In the genomic region with DNA sequence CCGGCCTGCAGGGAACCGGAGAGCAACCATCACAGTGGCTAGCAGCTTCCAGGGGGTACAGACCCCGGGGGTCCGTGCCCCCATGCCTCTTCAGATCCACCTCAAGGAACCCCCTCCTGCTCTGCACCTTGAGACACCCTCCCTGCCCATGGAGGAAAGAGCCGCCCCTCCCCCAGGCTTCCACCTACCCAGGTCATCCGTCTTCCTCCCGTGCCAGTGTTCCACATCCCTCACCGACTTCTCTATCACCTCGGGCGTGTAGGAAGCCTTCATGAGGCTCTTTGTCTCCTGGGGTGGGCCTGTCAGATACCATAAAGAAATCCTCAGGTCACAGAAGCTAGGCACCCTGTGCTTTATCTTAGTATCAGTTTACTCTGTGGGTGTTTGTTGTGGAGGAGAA, we compare ENCODE assay signal across 22 mouse cellular contexts. TPM values are rescaled to one million over a fixed set of nuclear protein-coding genes. Genes with fewer than 3 reads are reported as not detected.
"Had no signal": no experiment of that assay in that cellular context is flagged by ENCODE, and none has a peak within 500 bp of the region (broad histone marks: within the 10 kb centered on the region; RNA-seq: fewer than 3 reads in every experiment).

No protein-coding gene starts in this region.

- H3K27ac ChIP-seq: neural tube, embryonic 12.5 days; neural tube, embryonic 13.5 days; neural tube, embryonic 15.5 days; stomach, embryonic 15.5 days had no signal

- DNase-seq: retina, postnatal 1 day; right cerebral cortex, adult 18-20 months; right cerebral cortex, postnatal 14 days; right cerebral cortex, postnatal 25 days; right cerebral cortex, postnatal 4 days; spleen, adult 18-20 months; thymus, adult 2 months; thymus, postnatal 14 days; thymus, postnatal 25 days; thymus, postnatal 36 days; thymus, postnatal 4 days had no signal

- H3K27me3 ChIP-seq: neural tube, embryonic 12.5 days; neural tube, embryonic 15.5 days; stomach, embryonic 15.5 days had no signal

- H3K4me3 ChIP-seq: neural tube, embryonic 12.5 days; neural tube, embryonic 13.5 days; neural tube, embryonic 15.5 days; stomach, embryonic 15.5 days had no signal

- H3K4me1 ChIP-seq: neural tube, embryonic 12.5 days; neural tube, embryonic 13.5 days; stomach, embryonic 15.5 days had no signal

- H3K9me3 ChIP-seq: neural tube, embryonic 12.5 days; neural tube, embryonic 13.5 days; neural tube, embryonic 15.5 days; stomach, embryonic 15.5 days had no signal

- H3K4me2 ChIP-seq: neural tube, embryonic 12.5 days; neural tube, embryonic 13.5 days; neural tube, embryonic 15.5 days; stomach, embryonic 15.5 days had no signal

- H3K36me3 ChIP-seq: neural tube, embryonic 12.5 days; neural tube, embryonic 13.5 days; neural tube, embryonic 15.5 days; stomach, embryonic 15.5 days had no signal

- H3K9ac ChIP-seq: neural tube, embryonic 12.5 days; neural tube, embryonic 13.5 days; neural tube, embryonic 15.5 days; stomach, embryonic 15.5 days had no signal

RNA-seq across cellular contexts. Expression of a gene that starts 17.2 kb away (rescaled TPM):
- total RNA-seq: neutrophil, adult 5-6 weeks had no signal
- polyA plus RNA-seq: neural tube, embryonic 11.5 days; neural tube, embryonic 12.5 days; neural tube, embryonic 13.5 days; neural tube, embryonic 14.5 days; neural tube, embryonic 15.5 days; small intestine, adult 2 months; spleen, adult 2 months; stomach, embryonic 14.5 days; stomach, embryonic 15.5 days; urinary bladder, adult 2 months had no signal

RNA-seq across cellular contexts. Expression of a gene that starts 49.8 kb away (rescaled TPM):
- total RNA-seq: neutrophil, adult 5-6 weeks had no signal
